Comparison of ENCODE assay signal across 8 mouse cellular contexts in genomic region chr1:23958668-23959414, GRCm38 (mm10). TPM values are rescaled to one million over a fixed set of nuclear protein-coding genes. Genes with fewer than 3 reads are reported as not detected.
DNase-seq lines count a peak whose midpoint lies in the region; ATAC-seq lines count a peak whose summit lies in the region.

No protein-coding gene starts in this region.

- no peaks in the 10 kb centered on the region for H3K4me1 ChIP-seq in heart, embryonic 11.5 days (ENCODE audit: control insufficient read depth, insufficient read depth, low read length)
- no peaks in the 10 kb centered on the region for H3K4me1 ChIP-seq in hindbrain, embryonic 12.5 days
- peaks cover 9% of the 10 kb centered on the region for H3K4me1 ChIP-seq in midbrain, embryonic 10.5 days

- H3K4me3 ChIP-seq in heart, embryonic 11.5 days (ENCODE audit: low read depth, low read length) = peak overlapping the region; percentile 26
- peak overlapping the region; percentile 7; the same call in 1 of the 2 replicates for H3K4me3 ChIP-seq in hindbrain, embryonic 12.5 days
- H3K4me3 ChIP-seq in midbrain, embryonic 10.5 days = peak overlapping the region; percentile 44

- no peak overlapping the region for H3K27ac ChIP-seq in heart, embryonic 11.5 days (ENCODE audit: low read depth, low read length)
- H3K27ac ChIP-seq in hindbrain, embryonic 12.5 days = no peak overlapping the region
- H3K27ac ChIP-seq in midbrain, embryonic 10.5 days (replicated peaks) = 0 out of 2 replicates have a peak overlapping the region, but pooled peaks have one; percentile 17

- ATAC-seq in heart, embryonic 11.5 days (replicated peaks; ENCODE audit: insufficient number of reproducible peaks, low FRiP score, low TSS enrichment) = 0 out of 2 replicates have a peak, but pooled peaks have one; percentile 31
- ATAC-seq in activated CD4-positive, CD25-positive, alpha-beta regulatory T cell, adult 4 months = peak; percentile 85
- ATAC-seq in hindbrain, embryonic 12.5 days (ENCODE audit: low FRiP score) = no peak

- WGBS in heart, embryonic 11.5 days (ENCODE audit: insufficient replicate concordance) = 14% methylated on average over 13 of the region's 13 CpGs
- WGBS in hindbrain, embryonic 12.5 days = 19% methylated on average over 13 of the region's 13 CpGs
- 12% methylated on average over 13 of the region's 13 CpGs for WGBS in midbrain, embryonic 10.5 days

- H3K4me2 ChIP-seq in heart, embryonic 11.5 days = peak overlapping the region; percentile 56
- H3K4me2 ChIP-seq in hindbrain, embryonic 12.5 days (replicated peaks) = peak overlapping the region; percentile 39

- H3K9ac ChIP-seq in heart, embryonic 11.5 days (ENCODE audit: low read depth, low read length) = peak overlapping the region; percentile 49; the same call in 1 of the 2 replicates
- 0 out of 2 replicates have a peak overlapping the region, but pooled peaks have one; percentile 18 for H3K9ac ChIP-seq in hindbrain, embryonic 12.5 days

- DNase-seq in heart, adult 18-20 months = no peak
- DNase-seq in midbrain, embryonic 10.5 days (ENCODE audit: low spot score) = peak; percentile 34
- DNase-seq in layer of hippocampus, postnatal 10 days (ENCODE audit: low spot score in 2 of 2) = no peak
- DNase-seq in urinary bladder, postnatal 36 days (ENCODE audit: low spot score in 2 of 2) = no peak
- no peak for DNase-seq in left cerebral cortex, adult 8-10 months (ENCODE audit: low spot score in 2 of 2)

- no peaks in the 10 kb centered on the region for H3K27me3 ChIP-seq in heart, embryonic 11.5 days (ENCODE audit: control insufficient read depth, insufficient read depth, low read length)
- no peaks in the 10 kb centered on the region for H3K27me3 ChIP-seq in hindbrain, embryonic 12.5 days
- no peaks in the 10 kb centered on the region for H3K27me3 ChIP-seq in midbrain, embryonic 10.5 days (ENCODE audit: low read depth, poor library complexity, severe bottlenecking)

- no peaks in the 10 kb centered on the region for H3K9me3 ChIP-seq in heart, embryonic 11.5 days (replicated peaks; ENCODE audit: control insufficient read depth, low read length)
- no peaks in the 10 kb centered on the region for H3K9me3 ChIP-seq in hindbrain, embryonic 12.5 days (replicated peaks)
- H3K9me3 ChIP-seq in midbrain, embryonic 10.5 days (replicated peaks) = no peaks in the 10 kb centered on the region

- no peaks in the 10 kb centered on the region for H3K36me3 ChIP-seq in heart, embryonic 11.5 days (ENCODE audit: control insufficient read depth, insufficient read depth, low read length)
- H3K36me3 ChIP-seq in hindbrain, embryonic 12.5 days = no peaks in the 10 kb centered on the region
- no peaks in the 10 kb centered on the region for H3K36me3 ChIP-seq in midbrain, embryonic 10.5 days

RNA-seq across cellular contexts. Expression of gene Smap1, which starts 36.7 kb away (rescaled TPM):
- 44.3 and 47.0 TPM in 2 replicates for polyA plus RNA-seq in heart, embryonic 11.5 days (2014; fragmentation: Nextera tagmentation; extraction: Ambion mirVana)
- total RNA-seq in heart, adult 18-20 months (2021) = 10 to 100 TPM; 16.5 to 20.3 TPM
- polyA plus RNA-seq in activated CD4-positive, CD25-positive, alpha-beta regulatory T cell, adult 4 months (2017; shearing (Covaris generic)) = 10 to 100 TPM; 51.2 to 53.3 TPM
- polyA plus RNA-seq in hindbrain, embryonic 12.5 days (2016; fragmentation: Nextera tagmentation; extraction: Ambion mirVana) = 75.9 and 78.3 TPM in 2 replicates
- polyA plus RNA-seq in midbrain, embryonic 10.5 days (2016; fragmentation: Nextera tagmentation; extraction: Ambion mirVana) = 29.9 and 39.1 TPM in 2 replicates
- total RNA-seq in layer of hippocampus, postnatal 10 days (2021) = 100 to 1,000 TPM; 192 to 197 TPM
- total RNA-seq in left cerebral cortex, adult 8-10 months (2022) = 100 to 1,000 TPM; 131 to 152 (median 139) TPM

RNA-seq across cellular contexts. Expression of gene Sdhaf4, which starts 46.6 kb away (rescaled TPM):
- polyA plus RNA-seq in heart, embryonic 11.5 days (2014; fragmentation: Nextera tagmentation; extraction: Ambion mirVana) = 73.7 and 83.5 TPM in 2 replicates
- total RNA-seq in heart, adult 18-20 months (2021) = 10 to 100 TPM; 93.0 to 94.6 TPM
- polyA plus RNA-seq in activated CD4-positive, CD25-positive, alpha-beta regulatory T cell, adult 4 months (2017; shearing (Covaris generic)) = 10 to 100 TPM; 73.5 to 84.1 TPM
- polyA plus RNA-seq in hindbrain, embryonic 12.5 days (2016; fragmentation: Nextera tagmentation; extraction: Ambion mirVana) = 86.8 and 93.6 TPM in 2 replicates
- 78.0 and 80.1 TPM in 2 replicates for polyA plus RNA-seq in midbrain, embryonic 10.5 days (2016; fragmentation: Nextera tagmentation; extraction: Ambion mirVana)
- 10 to 100 TPM; 47.7 to 51.1 TPM for total RNA-seq in layer of hippocampus, postnatal 10 days (2021)
- total RNA-seq in left cerebral cortex, adult 8-10 months (2022) = 10 to 100 TPM; 45.8 to 54.6 (median 51.3) TPM
